Mouse (Mus musculus) cortical plate, adult 2 months (tissue): ENCODE measurements at regions not wholly inside any gene's neighbourhood (a gene's known extent, or its start where the extent isn't known, plus 50 kb on each side); places are given as distances from the start of the nearest gene placed in this dataset.

Experiments used
- H3K27ac ChIP-seq: fragments of 200-500 bp; 2 replicates; pipeline ENCODE4 v1.5.1; 2012; ENCODE audit warnings: low read length, control low read depth, inconsistent platforms; ENCODE audit not compliant: insufficient read depth
- H3K4me1 ChIP-seq: fragments of 200-500 bp; 2 replicates; pipeline ENCODE4 v1.6.1; 2011; ENCODE audit warnings: low read length; ENCODE audit not compliant: control insufficient read depth, insufficient read depth
- H3K4me3 ChIP-seq: fragments of 200-500 bp; 2 replicates; pipeline ENCODE4 v1.5.1; 2011; ENCODE audit warnings: mild to moderate bottlenecking, low read length, control low read depth; ENCODE audit not compliant: insufficient read depth
- CTCF ChIP-seq: fragments of 200-500 bp; IDR thresholded peaks from 2 replicates; pipeline ENCODE4 v1.5.1; 2011; ENCODE audit warnings: mild to moderate bottlenecking, control low read depth, low read length; ENCODE audit not compliant: insufficient read depth; ENCODE audit errors: extremely low read depth
- POLR2A ChIP-seq: fragments of 200-500 bp; IDR thresholded peaks from 2 replicates; pipeline ENCODE4 v1.6.1; 2011; ENCODE audit warnings: mild to moderate bottlenecking, low read length, control low read depth; ENCODE audit not compliant: insufficient read depth; ENCODE audit errors: extremely low read depth

DNA sequence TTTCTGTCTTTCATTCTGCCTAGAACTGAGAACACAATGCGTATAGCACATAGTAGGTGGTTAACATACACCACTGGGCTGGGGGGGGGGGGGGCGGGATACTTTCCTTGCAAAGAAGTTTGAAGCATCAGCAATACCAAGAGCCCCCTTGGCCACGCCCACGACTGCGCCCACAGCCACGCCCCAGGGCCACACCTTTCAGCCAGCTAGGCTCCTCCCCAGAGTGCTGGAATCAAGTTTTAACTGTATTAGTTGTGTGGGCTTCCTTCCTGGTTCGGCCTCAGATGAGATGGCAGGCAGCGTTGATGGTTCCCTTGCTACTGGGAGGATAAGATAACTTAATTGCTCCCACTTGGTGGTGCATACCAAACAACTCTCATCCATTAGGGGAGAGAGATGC, 278.1 kb upstream of the Kcnab2 start:
- TF ChIP-seq CTCF (no peak), POLR2A (no peak)
- Histone ChIP-seq H3K4me3 (no peak overlapping the region), H3K27ac (no peak overlapping the region), H3K4me1 (no peaks in the 10 kb centered on the region)

DNA sequence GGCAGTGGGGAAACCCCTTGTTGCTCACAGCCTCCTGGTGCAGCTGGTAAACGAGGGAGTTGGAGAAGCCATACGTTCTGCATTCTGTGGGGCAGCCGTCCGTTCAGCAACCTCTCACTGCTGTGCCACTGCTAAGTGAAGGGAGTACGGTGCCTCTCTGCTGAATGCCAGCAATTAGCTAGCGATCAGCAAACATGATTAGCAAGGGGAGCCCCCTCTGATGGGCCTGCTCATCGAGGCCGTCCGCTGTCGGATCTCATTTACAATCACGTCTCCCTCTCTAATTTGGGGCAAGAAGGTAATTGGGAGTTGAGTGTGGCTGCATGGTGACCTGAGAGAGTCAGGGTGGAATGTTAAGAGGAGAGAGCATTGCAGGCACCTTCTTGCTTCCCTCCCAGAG, 266.7 kb upstream of the Kcnab2 start:
- TF ChIP-seq CTCF (no peak), POLR2A (no peak)
- no peak overlapping the region for H3K27ac ChIP-seq
- H3K4me1 ChIP-seq, result no peaks in the 10 kb centered on the region
- no peak overlapping the region for H3K4me3 ChIP-seq

GRCm38 (mm10) chr4:152733017-152733416, 255.3 kb upstream of the Kcnab2 start:
- no peak for TF ChIP-seq CTCF
- no peak overlapping the region for H3K27ac ChIP-seq

GRCm38 (mm10) chr4:152731988-152732387, 254.3 kb upstream of the Kcnab2 start:
- Histone ChIP-seq H3K27ac (no peak overlapping the region), H3K4me3 (no peak overlapping the region), H3K4me1 (no peaks in the 10 kb centered on the region)
- TF ChIP-seq POLR2A (no peak), CTCF (peak; percentile 80)

More at GRCm38 (mm10) chr4:152733017-152733416, 255.3 kb upstream of the Kcnab2 start:
- no peak overlapping the region for H3K4me3 ChIP-seq
- no peaks in the 10 kb centered on the region for H3K4me1 ChIP-seq

DNA sequence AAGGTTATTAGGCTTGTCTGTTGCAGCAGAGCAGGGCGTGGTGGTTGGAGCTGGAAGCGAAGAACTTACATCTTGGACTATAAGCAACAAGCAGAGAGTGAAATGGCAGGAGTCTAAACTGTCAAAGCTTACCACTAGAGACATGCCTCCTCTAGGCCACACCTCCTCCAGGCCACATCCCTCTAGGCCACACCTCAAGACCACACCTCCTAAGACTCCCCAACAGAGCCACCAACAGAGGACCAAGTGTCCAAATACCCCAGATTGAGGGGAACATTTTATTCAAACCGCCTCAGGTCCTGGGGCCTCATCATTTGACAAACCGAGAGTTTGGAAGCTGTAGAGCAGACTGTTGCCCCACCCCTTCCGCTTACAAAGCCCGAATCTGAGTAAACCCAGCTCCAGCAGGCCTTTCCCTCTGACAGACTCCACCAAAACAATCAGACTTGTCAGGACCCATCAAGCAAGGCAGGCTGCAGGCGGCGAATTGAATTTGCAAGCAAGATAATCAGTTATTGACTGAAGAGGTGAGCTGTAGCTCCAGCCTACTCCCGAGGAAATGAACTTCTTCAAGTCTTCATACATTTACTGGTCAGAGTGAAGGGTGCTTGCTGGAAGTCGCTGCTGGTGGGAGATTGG, 253.5 kb upstream of the Kcnab2 start:
- Histone ChIP-seq H3K4me3 (no peak overlapping the region), H3K4me1 (no peaks in the 10 kb centered on the region), H3K27ac (no peak overlapping the region)
- no peak for TF ChIP-seq CTCF
- TF ChIP-seq POLR2A, result no peak

- H3K27ac ChIP-seq, result no peak overlapping the region
- TF ChIP-seq POLR2A (no peak), CTCF (no peak)
- H3K4me1 ChIP-seq, result no peaks in the 10 kb centered on the region; the same call in 1 of the 2 replicates
- no peak overlapping the region for H3K4me3 ChIP-seq
These were observed 251.8 kb upstream of the Kcnab2 start for GRCm38 (mm10) chr4:152729421-152729820.

GRCm38 (mm10) chr4:152725881-152726280, 248.2 kb upstream of the Kcnab2 start:
- TF ChIP-seq CTCF (no peak), POLR2A (no peak)
- Histone ChIP-seq H3K4me3 (no peak overlapping the region), H3K4me1 (no peaks in the 10 kb centered on the region; the same call in 1 of the 2 replicates), H3K27ac (no peak overlapping the region)

GRCm38 (mm10) chr4:152725423-152725822, 247.8 kb upstream of the Kcnab2 start:
- no peaks in the 10 kb centered on the region; the same call in 1 of the 2 replicates for H3K4me1 ChIP-seq
- no peak overlapping the region for H3K4me3 ChIP-seq
- no peak overlapping the region for H3K27ac ChIP-seq
- TF ChIP-seq POLR2A (no peak), CTCF (no peak)

- Histone ChIP-seq H3K4me1 (no peaks in the 10 kb centered on the region; the same call in 1 of the 2 replicates), H3K4me3 (no peak overlapping the region), H3K27ac (no peak overlapping the region)
- no peak for TF ChIP-seq CTCF
- TF ChIP-seq POLR2A, result no peak
These were observed 247.1 kb upstream of the Kcnab2 start for GRCm38 (mm10) chr4:152724741-152725140.

GRCm38 (mm10) chr4:152724026-152724425, 246.4 kb upstream of the Kcnab2 start:
- Histone ChIP-seq H3K4me3 (no peak overlapping the region), H3K4me1 (no peaks in the 10 kb centered on the region; the same call in 1 of the 2 replicates), H3K27ac (no peak overlapping the region)
- TF ChIP-seq CTCF, result no peak
- no peak for TF ChIP-seq POLR2A

DNA sequence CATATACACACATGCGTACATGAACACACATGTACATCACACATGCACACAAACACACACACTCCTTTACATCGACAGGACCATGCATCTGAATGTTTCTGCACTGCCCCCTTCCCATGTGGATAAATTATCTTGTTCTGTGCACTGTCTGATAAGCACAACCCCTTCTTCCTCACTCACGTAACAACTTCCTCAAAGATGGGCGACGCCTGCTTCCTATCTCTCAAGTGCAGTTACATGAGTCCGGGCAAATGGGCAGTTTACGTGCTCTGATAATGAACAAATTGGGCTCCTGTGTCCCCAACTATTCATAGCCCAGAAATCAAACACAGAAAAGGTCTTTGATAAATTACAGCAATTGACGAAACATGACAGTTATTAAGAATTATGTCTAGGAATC, 242.9 kb upstream of the Kcnab2 start:
- H3K27ac ChIP-seq, result no peak overlapping the region
- TF ChIP-seq CTCF (no peak), POLR2A (no peak)
- H3K4me1 ChIP-seq, result no peaks in the 10 kb centered on the region; the same call in 1 of the 2 replicates
- H3K4me3 ChIP-seq, result no peak overlapping the region
